Mouse (Mus musculus) liver, adult 2 months (tissue): ENCODE data around the gene Tubgcp2. TPM values are rescaled to one million over a fixed set of nuclear protein-coding genes. Genes with fewer than 3 reads are reported as not detected.

Source experiments
- DNase-seq: peaks from one replicate; pipeline ENCODE4 v3.0.0-alpha.2; 2011; ENCODE audit warnings: low read depth, low spot score; ENCODE audit errors: extremely low read depth
- H3K27ac ChIP-seq: fragments of 200-500 bp; replicated peaks from 2 replicates; pipeline ENCODE4 v1.5.1; 2012; ENCODE audit warnings: low read depth, mild to moderate bottlenecking, control low read depth, inconsistent platforms, low read length; ENCODE audit not compliant: insufficient read depth
- H3K27me3 ChIP-seq: fragments of 200-500 bp; 2 replicates; pipeline ENCODE4 v1.6.1; 2012; ENCODE audit warnings: mild to moderate bottlenecking, moderate library complexity, low read length, inconsistent platforms; ENCODE audit not compliant: control insufficient read depth, insufficient read depth
- H3K36me3 ChIP-seq: fragments of 200-500 bp; 2 replicates; pipeline ENCODE4 v1.6.1; 2012; ENCODE audit warnings: low read length, inconsistent platforms; ENCODE audit not compliant: control insufficient read depth, insufficient read depth
- H3K4me1 ChIP-seq: fragments of 200-500 bp; 2 replicates; pipeline ENCODE4 v1.6.1; 2011; ENCODE audit warnings: low read length; ENCODE audit not compliant: control insufficient read depth, insufficient read depth
- H3K4me3 ChIP-seq: fragments of 200-500 bp; 2 replicates; pipeline ENCODE4 v1.5.1; 2011; ENCODE audit warnings: low read depth, mild to moderate bottlenecking, control low read depth, low read length, moderate library complexity; ENCODE audit not compliant: insufficient read depth
- H3K79me2 ChIP-seq: fragments of 200-500 bp; 2 replicates; pipeline ENCODE4 v1.6.1; 2012; ENCODE audit warnings: inconsistent platforms, mild to moderate bottlenecking, low read length, moderate library complexity; ENCODE audit not compliant: control insufficient read depth, insufficient read depth
- H3K9ac ChIP-seq: fragments of 200-500 bp; 2 replicates; pipeline ENCODE4 v1.6.1; 2012; ENCODE audit warnings: low read depth, mild to moderate bottlenecking, control low read depth, inconsistent platforms, low read length
- CTCF ChIP-seq: fragments of 200-500 bp; IDR thresholded peaks from 2 replicates; pipeline ENCODE4 v1.5.1; 2011; ENCODE audit warnings: low read depth, low read length, control low read depth
- POLR2A ChIP-seq: fragments of 200-500 bp; IDR thresholded peaks from 2 replicates; pipeline ENCODE4 v1.6.1; 2011; ENCODE audit warnings: low read length, control low read depth; ENCODE audit not compliant: insufficient read depth; ENCODE audit errors: extremely low read depth
- WGBS: fragments of 180-500 bp; shearing (Covaris S2); methylation state at CpG from one replicate; pipeline ENCODE4 v1.1.7; 2018; 5-methylcytosine and 5-hydroxymethylcytosine counted together
- polyA plus RNA-seq: library from polyadenylated mRNA; depleted of rRNA; stranded (reverse); fragments of >200 nt; gene quantifications from 2 replicates; pipeline ENCODE4 v1.2.3, GENCODE M21; 2012; rRNA removed
- total RNA-seq: library from RNA; depleted of rRNA; stranded (reverse); fragments of >200 nt; gene quantifications from 2 replicates; pipeline ENCODE4 v1.2.3, GENCODE M21; 2014; rRNA removed

Gene Tubgcp2
- total and polyA plus RNA-seq, 2 experiments: 11.8 to 12.4 TPM

- Histone ChIP-seq H3K4me3 (no peak overlapping the region), H3K27ac (no peak overlapping the region), H3K36me3 (no peaks in the 10 kb centered on the region), H3K9ac (no peak overlapping the region), H3K4me1 (no peaks in the 10 kb centered on the region), H3K79me2 (no peaks in the 10 kb centered on the region), H3K27me3 (no peaks in the 10 kb centered on the region)
- WGBS: 93% methylated on average over 4 of the region's 4 CpGs
- no peak for TF ChIP-seq CTCF
- no peak for TF ChIP-seq POLR2A
- no peak for DNase-seq
Measured at GRCm38 (mm10) chr7:139955505-139955904, 81.0 kb downstream of the Tubgcp2 start.

GRCm38 (mm10) chr7:139951991-139952633, 84.4 kb downstream of the Tubgcp2 start:
- 86% methylated on average over 6 of the region's 6 CpGs for WGBS
- H3K79me2 ChIP-seq: no peaks in the 10 kb centered on the region
- TF ChIP-seq POLR2A: no peak
- TF ChIP-seq CTCF: no peak
- no peak overlapping the region for H3K9ac ChIP-seq
- no peak for DNase-seq
- H3K27me3 ChIP-seq: no peaks in the 10 kb centered on the region
- no peak overlapping the region for H3K4me3 ChIP-seq
- H3K4me1 ChIP-seq: no peaks in the 10 kb centered on the region
- no peaks in the 10 kb centered on the region for H3K36me3 ChIP-seq
- no peak overlapping the region for H3K27ac ChIP-seq

DNA sequence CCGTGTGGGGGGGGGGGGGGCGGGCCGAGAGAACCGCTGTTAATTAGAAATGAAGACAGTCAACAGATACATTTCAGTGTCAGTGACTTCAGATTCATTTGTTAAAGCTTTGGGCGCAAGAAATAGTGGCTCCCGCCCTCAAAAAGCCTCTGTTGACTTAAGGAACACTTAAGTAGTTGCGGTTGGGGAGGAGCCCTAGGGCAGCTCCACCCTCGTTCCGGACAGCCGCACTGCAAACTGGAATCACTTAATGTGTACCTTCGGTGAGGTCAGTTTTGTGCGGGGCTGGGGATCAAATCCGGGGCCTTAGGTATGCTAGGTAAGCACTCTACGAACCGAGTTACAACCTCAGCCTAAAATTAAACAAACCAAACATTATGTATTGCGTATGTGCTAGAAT, 85.4 kb downstream of the Tubgcp2 start:
- Histone ChIP-seq H3K79me2 (no peaks in the 10 kb centered on the region), H3K36me3 (no peaks in the 10 kb centered on the region), H3K9ac (no peak overlapping the region), H3K27ac (no peak overlapping the region), H3K27me3 (no peaks in the 10 kb centered on the region), H3K4me3 (peak overlapping the region; percentile 57), H3K4me1 (no peaks in the 10 kb centered on the region)
- TF ChIP-seq CTCF (no peak), POLR2A (no peak)
- no peak for DNase-seq
- WGBS: 6% methylated on average over 16 of the region's 16 CpGs

- WGBS: 1% methylated on average over 33 of the region's 33 CpGs
- Histone ChIP-seq H3K9ac (peak overlapping the region; percentile 42; the same call in 1 of the 2 replicates), H3K4me1 (no peaks in the 10 kb centered on the region), H3K4me3 (peak overlapping the region; percentile 57), H3K27me3 (no peaks in the 10 kb centered on the region; the same call in 1 of the 2 replicates), H3K27ac (no peak overlapping the region), H3K79me2 (no peaks in the 10 kb centered on the region), H3K36me3 (no peaks in the 10 kb centered on the region)
- TF ChIP-seq CTCF (no peak), POLR2A (no peak)
- peak; percentile 29 for DNase-seq
Measured at GRCm38 (mm10) chr7:139950283-139950971, 86.0 kb downstream of the Tubgcp2 start.

DNA sequence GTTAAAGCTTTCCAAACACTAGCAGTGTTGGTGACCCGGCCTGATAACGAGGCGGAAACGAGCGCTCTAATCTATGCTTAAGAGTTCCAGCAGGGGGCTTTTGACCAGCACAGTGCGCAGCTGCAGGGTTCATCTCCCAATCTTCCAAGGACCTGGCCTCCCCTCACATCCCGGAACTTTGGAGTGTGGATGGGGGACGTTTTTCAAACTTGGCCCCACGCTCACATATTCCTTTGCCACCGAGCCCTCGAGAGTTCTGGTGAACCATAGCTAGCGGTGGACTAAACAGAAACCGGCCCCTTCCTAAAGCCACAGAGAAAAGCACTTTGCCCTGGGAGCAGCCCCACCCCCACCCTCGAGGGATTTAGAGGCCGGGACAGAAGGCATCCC, 86.6 kb downstream of the Tubgcp2 start:
- H3K4me3 ChIP-seq: peak overlapping the region; percentile 4; the same call in 1 of the 2 replicates
- H3K79me2 ChIP-seq: no peaks in the 10 kb centered on the region
- peak overlapping the region; percentile 2; the same call in 1 of the 2 replicates for H3K9ac ChIP-seq
- no peaks in the 10 kb centered on the region; the same call in 1 of the 2 replicates for H3K27me3 ChIP-seq
- no peaks in the 10 kb centered on the region for H3K36me3 ChIP-seq
- peak; percentile 4 for DNase-seq
- no peak overlapping the region for H3K27ac ChIP-seq
- WGBS: 6% methylated on average over 15 of the region's 15 CpGs
- TF ChIP-seq CTCF: peak; percentile 34; the same call in 1 of the 2 replicates
- no peak for TF ChIP-seq POLR2A
- H3K4me1 ChIP-seq: no peaks in the 10 kb centered on the region

GRCm38 (mm10) chr7:139946032-139946431, 90.4 kb downstream of the Tubgcp2 start:
- Histone ChIP-seq H3K9ac (no peak overlapping the region), H3K4me1 (no peaks in the 10 kb centered on the region), H3K36me3 (no peaks in the 10 kb centered on the region), H3K27me3 (peaks cover 8% of the 10 kb centered on the region), H3K79me2 (no peaks in the 10 kb centered on the region), H3K4me3 (no peak overlapping the region), H3K27ac (no peak overlapping the region)
- TF ChIP-seq CTCF (no peak), POLR2A (no peak)
- WGBS: 68% methylated on average over 5 of the region's 5 CpGs
- DNase-seq: no peak

Other genes with a start within 250 kb of the Tubgcp2 start
- not detected in 2 replicates for gene Adgra1, start 202.5 kb downstream of the Tubgcp2 start, total RNA-seq
- not detected in 2 replicates for gene Adgra1, start 202.5 kb downstream of the Tubgcp2 start, polyA plus RNA-seq
- gene Kndc1, start 142.0 kb downstream of the Tubgcp2 start, total RNA-seq: 0.07 and 0.09 TPM in 2 replicates
- not detected in 2 replicates for gene Kndc1, start 142.0 kb downstream of the Tubgcp2 start, polyA plus RNA-seq
- gene Utf1, start 92.9 kb downstream of the Tubgcp2 start, total RNA-seq: not detected in 2 replicates
- not detected in 2 replicates for gene Utf1, start 92.9 kb downstream of the Tubgcp2 start, polyA plus RNA-seq
- not detected in 2 replicates for gene 6430531B16Rik, start 57.9 kb downstream of the Tubgcp2 start, total RNA-seq
- 0.07 TPM in 1 of 2 replicates, not detected in the other for gene 6430531B16Rik, start 57.9 kb downstream of the Tubgcp2 start, polyA plus RNA-seq
- 0.09 and 0.47 TPM in 2 replicates for gene Adam8, start 44.1 kb downstream of the Tubgcp2 start, total RNA-seq
- gene Adam8, start 44.1 kb downstream of the Tubgcp2 start, polyA plus RNA-seq: 0.35 and 0.46 TPM in 2 replicates
- 6.0 and 9.1 TPM in 2 replicates for gene Zfp511, start 278 bp downstream of the Tubgcp2 start, total RNA-seq
- 17.8 and 23.7 TPM in 2 replicates for gene Zfp511, start 278 bp downstream of the Tubgcp2 start, polyA plus RNA-seq
- not detected in 2 replicates for gene Msx3, start 12.4 kb upstream of the Tubgcp2 start, total RNA-seq
- gene Msx3, start 12.4 kb upstream of the Tubgcp2 start, polyA plus RNA-seq: not detected in 2 replicates
- gene Caly, start 45.9 kb upstream of the Tubgcp2 start, total RNA-seq: not detected in 2 replicates
- gene Caly, start 45.9 kb upstream of the Tubgcp2 start, polyA plus RNA-seq: 0.07 and 0.15 TPM in 2 replicates
- not detected in 2 replicates for gene Prap1, start 56.7 kb upstream of the Tubgcp2 start, total RNA-seq
- gene Prap1, start 56.7 kb upstream of the Tubgcp2 start, polyA plus RNA-seq: not detected in 2 replicates
- 68.6 and 72.7 TPM in 2 replicates for gene Fuom, start 65.8 kb upstream of the Tubgcp2 start, total RNA-seq
- 63.0 and 77.5 TPM in 2 replicates for gene Fuom, start 65.8 kb upstream of the Tubgcp2 start, polyA plus RNA-seq
- 86.9 and 87.5 TPM in 2 replicates for gene Paox, start 79.1 kb upstream of the Tubgcp2 start, total RNA-seq
- 59.1 and 67.7 TPM in 2 replicates for gene Paox, start 79.1 kb upstream of the Tubgcp2 start, polyA plus RNA-seq
- 411 and 412 TPM in 2 replicates for gene Echs1, start 79.8 kb upstream of the Tubgcp2 start, total RNA-seq
- 271 and 349 TPM in 2 replicates for gene Echs1, start 79.8 kb upstream of the Tubgcp2 start, polyA plus RNA-seq
- 17.4 and 19.3 TPM in 2 replicates for gene Mtg1, start 100.9 kb upstream of the Tubgcp2 start, total RNA-seq
- 24.7 and 29.7 TPM in 2 replicates for gene Mtg1, start 100.9 kb upstream of the Tubgcp2 start, polyA plus RNA-seq
- gene Sprn, start 118.2 kb upstream of the Tubgcp2 start, total RNA-seq: 1.4 and 1.5 TPM in 2 replicates
- 1.3 and 1.7 TPM in 2 replicates for gene Sprn, start 118.2 kb upstream of the Tubgcp2 start, polyA plus RNA-seq
- gene Olfr522, start 128.1 kb upstream of the Tubgcp2 start, total RNA-seq: not detected in 2 replicates
- gene Olfr522, start 128.1 kb upstream of the Tubgcp2 start, polyA plus RNA-seq: not detected in 2 replicates
- not detected in 2 replicates for gene Olfr523, start 136.5 kb upstream of the Tubgcp2 start, total RNA-seq
- gene Olfr523, start 136.5 kb upstream of the Tubgcp2 start, polyA plus RNA-seq: not detected in 2 replicates
- not detected in 2 replicates for gene Olfr524, start 169.3 kb upstream of the Tubgcp2 start, total RNA-seq
- not detected in 2 replicates for gene Olfr524, start 169.3 kb upstream of the Tubgcp2 start, polyA plus RNA-seq
- not detected in 2 replicates for gene Cd163l1, start 181.6 kb upstream of the Tubgcp2 start, total RNA-seq
- 0.02 TPM in 1 of 2 replicates, not detected in the other for gene Cd163l1, start 181.6 kb upstream of the Tubgcp2 start, polyA plus RNA-seq
- not detected in 2 replicates for gene 5830411N06Rik, start 210.6 kb upstream of the Tubgcp2 start, total RNA-seq
- gene 5830411N06Rik, start 210.6 kb upstream of the Tubgcp2 start, polyA plus RNA-seq: not detected in 2 replicates